Mouse (Mus musculus) MEL (cell line): ENCODE results near the gene Mlana.

Experiments
- CTCF ChIP-seq, 3 experiments: IDR thresholded peaks in 2 of 3; conservative IDR thresholded peaks in 1 of 3; 2 replicates each; pipeline ENCODE4 v1.5.1; 2011 to 2012; ENCODE audit warnings: low read length in 3 of 3, low read depth in 2 of 3, mild to moderate bottlenecking in 2 of 3, improper control_type of control experiment in 1 of 3, inconsistent platforms in 1 of 3, mixed read lengths in 1 of 3, moderate library complexity in 1 of 3; ENCODE audit not compliant: control insufficient read depth in 1 of 3, insufficient read depth in 1 of 3, poor library complexity in 1 of 3, severe bottlenecking in 1 of 3
- HCFC1 ChIP-seq: IDR thresholded peaks from 2 replicates; pipeline ENCODE4 v1.6.1; 2012; ENCODE audit warnings: low read depth, mild to moderate bottlenecking, inconsistent platforms, low read length, improper control_type of control experiment, moderate library complexity
- MXI1 ChIP-seq: IDR thresholded peaks from 2 replicates; pipeline ENCODE4 v1.6.1; 2011; ENCODE audit warnings: mild to moderate bottlenecking, low read depth, low read length, improper control_type of control experiment
- NRF1 ChIP-seq: IDR thresholded peaks from 2 replicates; pipeline ENCODE4 v1.6.1; 2014; ENCODE audit warnings: low read depth, mild to moderate bottlenecking, inconsistent platforms, low read length, improper control_type of control experiment, moderate library complexity; ENCODE audit not compliant: poor library complexity, insufficient read depth, severe bottlenecking
- POLR2AphosphoS5 ChIP-seq: IDR thresholded peaks from 2 replicates; pipeline ENCODE4 v1.6.1; 2012; ENCODE audit warnings: low read depth, borderline replicate concordance, mild to moderate bottlenecking, inconsistent platforms, low read length, moderate library complexity, mixed read lengths
- SIN3A ChIP-seq: IDR thresholded peaks from 2 replicates; pipeline ENCODE4 v1.6.1; 2012; ENCODE audit warnings: low read length, improper control_type of control experiment, inconsistent platforms
- TCF12 ChIP-seq: IDR thresholded peaks from 2 replicates; pipeline ENCODE4 v1.6.1; 2014; ENCODE audit warnings: low read depth, mild to moderate bottlenecking, inconsistent platforms, low read length, improper control_type of control experiment, moderate library complexity
- ZMIZ1 ChIP-seq: IDR thresholded peaks from 2 replicates; pipeline ENCODE4 v1.6.1; 2012; ENCODE audit warnings: low read depth, mild to moderate bottlenecking, inconsistent platforms, low read length, improper control_type of control experiment, moderate library complexity

GRCm38 (mm10) chr19:29660835-29661764 lies 36.5 kb upstream of the Mlana start:
- TF ChIP-seq SIN3A (no peak), CTCF (IDR thresholded peaks at IDR 0.05 in 2 of 3, conservative IDR thresholded peaks at IDR 0.05 in 1 of 3; ENCODE audit: control insufficient read depth in 1 of 3, insufficient read depth in 1 of 3, low read depth in 2 of 3, low read length in 3 of 3, poor library complexity in 1 of 3, severe bottlenecking in 1 of 3) (no peak), ZMIZ1 (no peak), NRF1 (no peak), HCFC1 (no peak), TCF12 (no peak), POLR2AphosphoS5 (no peak), MXI1 (no peak)
